Mouse (Mus musculus) frontal cortex, postnatal 36 days (tissue): ENCODE results near the gene Rpp25l.
"Not testable (repeated sequence)": the region's sequence is repeated elsewhere in the genome, so short reads cannot be mapped to it uniquely, and the experiment has no call there.

Experiments used
- DNase-seq, 2 experiments: peaks; one replicate each; pipeline ENCODE4 v3.0.0; 2022; ENCODE audit warnings: low spot score in 2 of 2

The Rpp25l gene

GRCm38 (mm10) chr4:41696930-41697841 lies 16.1 kb downstream of the Rpp25l start, which contains the start of gene Cntfr:
Gene Cntfr (minus strand): TSS chr4:41697089.
- DNase-seq, result peak; percentile 86 to 89

- not testable (repeated sequence) for DNase-seq
Observed at GRCm38 (mm10) chr4:41696452-41696851, 16.9 kb downstream of the Rpp25l start.

GRCm38 (mm10) chr4:41695800-41696199 lies 17.5 kb downstream of the Rpp25l start:
- DNase-seq, result not testable (repeated sequence)

- DNase-seq, result not testable (repeated sequence)
Observed at GRCm38 (mm10) chr4:41693511-41693910, 19.8 kb downstream of the Rpp25l start.

GRCm38 (mm10) chr4:41690014-41690413 lies 23.3 kb downstream of the Rpp25l start:
- not testable (repeated sequence) for DNase-seq

- not testable (repeated sequence) for DNase-seq
Observed at GRCm38 (mm10) chr4:41688562-41688961, 24.8 kb downstream of the Rpp25l start.

- DNase-seq, result not testable (repeated sequence)
Observed at GRCm38 (mm10) chr4:41685882-41686492, 27.3 kb downstream of the Rpp25l start.

GRCm38 (mm10) chr4:41684931-41685453 lies 28.3 kb downstream of the Rpp25l start:
- DNase-seq, result not testable (repeated sequence)

GRCm38 (mm10) chr4:41684131-41684930 lies 29.0 kb downstream of the Rpp25l start:
- not testable (repeated sequence) for DNase-seq

- not testable (repeated sequence) for DNase-seq
Observed at GRCm38 (mm10) chr4:41683303-41683702, 30.0 kb downstream of the Rpp25l start.

- DNase-seq, result no peak
Observed at GRCm38 (mm10) chr4:41682789-41683188, 30.5 kb downstream of the Rpp25l start.

GRCm38 (mm10) chr4:41681947-41682346 lies 31.4 kb downstream of the Rpp25l start:
- DNase-seq, result no peak

- peak in 1 of 2 experiments; percentile 55 for DNase-seq
Observed at GRCm38 (mm10) chr4:41681176-41681575, 32.2 kb downstream of the Rpp25l start.

GRCm38 (mm10) chr4:41679291-41679690 lies 34.0 kb downstream of the Rpp25l start:
- DNase-seq, result no peak

GRCm38 (mm10) chr4:41678863-41679262 lies 34.5 kb downstream of the Rpp25l start:
- no peak for DNase-seq

GRCm38 (mm10) chr4:41677006-41677629 lies 36.2 kb downstream of the Rpp25l start:
- DNase-seq, result no peak

- no peak for DNase-seq
Observed at GRCm38 (mm10) chr4:41676248-41677005, 36.9 kb downstream of the Rpp25l start.

- no peak for DNase-seq
Observed at GRCm38 (mm10) chr4:41673186-41673585, 40.1 kb downstream of the Rpp25l start.

- DNase-seq, result no peak
Observed at GRCm38 (mm10) chr4:41672522-41672963, 40.8 kb downstream of the Rpp25l start.

GRCm38 (mm10) chr4:41671963-41672480 lies 41.3 kb downstream of the Rpp25l start:
- DNase-seq, result no peak
